In genomic region chr9:58805601-58806318, GRCm38 (mm10) we compare ENCODE assay signal across 9 mouse cellular contexts. TPM values are rescaled to one million over a fixed set of nuclear protein-coding genes. Genes with fewer than 3 reads are reported as not detected.
DNase-seq lines count a peak whose midpoint lies in the region; ATAC-seq lines count a peak whose summit lies in the region.
"Had no signal": no experiment of that assay in that cellular context is flagged by ENCODE, and none has a peak within 500 bp of the region (broad histone marks: within the 10 kb centered on the region; RNA-seq: fewer than 3 reads in every experiment).

No protein-coding gene starts in this region.

- DNase-seq in 416B (ENCODE audit: low read depth) (peak; percentile 5), ZHBTc4 (ENCODE audit: low read depth, low spot score) (peak; percentile 85), adipocyte (ENCODE audit: low spot score) (no peak)
- DNase-seq in forebrain, embryonic 11.5 days (ENCODE audit: low spot score), result peak; percentile 87
- peak; percentile 76 for DNase-seq in heart, postnatal 4 days
- peak; percentile 21 for DNase-seq in large intestine, adult 2 months (ENCODE audit: low read depth, low spot score)
- peak; percentile 28 for DNase-seq in skeletal muscle tissue, adult 2 months (ENCODE audit: low read depth, low spot score)

- H3K9me3 ChIP-seq in forebrain, embryonic 11.5 days (ENCODE audit: control insufficient read depth, low read length), result no peaks in the 10 kb centered on the region

- 14% methylated on average over 15 of the region's 15 CpGs for WGBS in forebrain, embryonic 11.5 days
- WGBS in large intestine, adult 2 months, result 10% methylated on average over 15 of the region's 15 CpGs

- H3K36me3 ChIP-seq in forebrain, embryonic 11.5 days (ENCODE audit: control insufficient read depth, insufficient read depth, low read length), result no peaks in the 10 kb centered on the region

- H3K27ac ChIP-seq in forebrain, embryonic 11.5 days (ENCODE audit: low read depth, low read length), result no peak overlapping the region

- H3K4me1 ChIP-seq in forebrain, embryonic 11.5 days (replicated peaks; ENCODE audit: control insufficient read depth, insufficient read depth, low read length), result no peaks in the 10 kb centered on the region; the same call in 1 of the 2 replicates

- H3K4me3 ChIP-seq in forebrain, embryonic 11.5 days (ENCODE audit: low read depth, low read length), result peak overlapping the region; percentile 24
- H3K4me3 ChIP-seq: erythroblast, embryonic 14.5 days had no signal

- peak overlapping the region; percentile 67 for H3K4me2 ChIP-seq in forebrain, embryonic 11.5 days (ENCODE audit: low read depth, low read length, severe bottlenecking)

- H3K9ac ChIP-seq in forebrain, embryonic 11.5 days (ENCODE audit: low read length), result peak overlapping the region; percentile 33

- peak; percentile 65; the same call in 1 of the 2 replicates for ATAC-seq in forebrain, embryonic 11.5 days (replicated peaks; ENCODE audit: low FRiP score)
- ATAC-seq in megakaryocyte progenitor cell, adult 5-6 weeks (replicated peaks; ENCODE audit: poor library complexity), result peak; percentile 93

- H3K27me3 ChIP-seq in forebrain, embryonic 11.5 days (ENCODE audit: control insufficient read depth, insufficient read depth, low read length), result no peaks in the 10 kb centered on the region

RNA-seq across cellular contexts. Expression of gene Hcn4, which starts 17.5 kb away (rescaled TPM):
- polyA plus RNA-seq in forebrain, embryonic 11.5 days (2014; fragmentation: Nextera tagmentation; extraction: Ambion mirVana), result 0.68 and 1.5 TPM in 2 replicates
- total RNA-seq in heart, postnatal 4 days (2021), result 10 to 100 TPM; 11.6 to 12.5 TPM
- 0.29 and 0.66 TPM in 2 replicates for polyA plus RNA-seq in large intestine, adult 2 months (2012; rRNA removed)
- not detected in 2 replicates for total RNA-seq in megakaryocyte progenitor cell, adult 5-6 weeks (2015)
- total RNA-seq in megakaryocyte progenitor cell, adult 5-6 weeks (2017), result not detected in 2 replicates
- polyA plus RNA-seq: erythroblast, embryonic 14.5 days had no signal

Comparison
In these comparisons a context has a peak if more than half of its experiments do, and no peak if none do; other contexts are left out.
1. RNA of gene Hcn4, which starts 17.5 kb away (total RNA-seq): 11.6 to 12.5 TPM in heart, postnatal 4 days; not detected in megakaryocyte progenitor cell, adult 5-6 weeks; every median in the first group is over 10 times any median in the second.